Mouse (Mus musculus): ENCODE data around the gene Slc33a1.

The Slc33a1 gene

GRCm38 (mm10) chr3:63964100-63964921, at the start of gene Slc33a1:
Gene Slc33a1 (minus strand): TSS chr3:63964768.
- in situ Hi-C loops (cut with MboI, MseI), result loop anchor here (25.0 kb wide), 1 partner anchor 1998 kb away; the partner anchor contains the start of gene Ccnl1

- in situ Hi-C loops (cut with MboI, MseI), result loop anchor here (25.0 kb wide), 1 partner anchor 1373 kb away; no protein-coding TSS in a partner anchor
These were observed 24.3 kb upstream of the Slc33a1 start for GRCm38 (mm10) chr3:63988722-63989440.

GRCm38 (mm10) chr3:63986656-63987055, 22.1 kb upstream of the Slc33a1 start:
- in situ Hi-C loops (cut with MboI, MseI), result loop anchor here (25.0 kb wide), 1 partner anchor 1376 kb away; no protein-coding TSS in a partner anchor

- in situ Hi-C loops (cut with MboI, MseI), result loop anchor here (10.0 to 25.0 kb wide), 2 partner anchors 1384 to 1473 kb away; partner anchors contain the start of gene Dhx36
These were observed 13.3 kb upstream of the Slc33a1 start for GRCm38 (mm10) chr3:63977895-63978294.

- in situ Hi-C loops (cut with MboI, MseI), result loop anchor here (10.0 to 25.0 kb wide), 2 partner anchors 1386 to 1471 kb away; partner anchors contain the start of gene Dhx36
These were observed 11.7 kb upstream of the Slc33a1 start, which contains the start of gene Gmps for GRCm38 (mm10) chr3:63975955-63976908. Gene Gmps (plus strand): TSS chr3:63976106.

- in situ Hi-C loops (cut with MboI, MseI), result loop anchor here (25.0 kb wide), 1 partner anchor 1996 kb away; the partner anchor contains the start of gene Ccnl1
These were observed 1.4 kb upstream of the Slc33a1 start for GRCm38 (mm10) chr3:63965929-63966328.

- in situ Hi-C loops (cut with MboI, MseI), result loop anchor here (25.0 kb wide), 1 partner anchor 1997 kb away; the partner anchor contains the start of gene Ccnl1
These were observed 318 bp upstream of the Slc33a1 start for GRCm38 (mm10) chr3:63964922-63965249.

- in situ Hi-C loops (cut with MboI, MseI), result loop anchor here (25.0 kb wide), 1 partner anchor 1999 kb away; the partner anchor contains the start of gene Ccnl1
These were observed 1.0 kb downstream of the Slc33a1 start for GRCm38 (mm10) chr3:63963421-63964099.

- in situ Hi-C loops (cut with MboI, MseI), result loop anchor here (25.0 kb wide), 1 partner anchor 2012 kb away; the partner anchor contains the start of gene Ccnl1
These were observed 14.7 kb downstream of the Slc33a1 start for GRCm38 (mm10) chr3:63949837-63950236.

GRCm38 (mm10) chr3:63941204-63941850, 23.2 kb downstream of the Slc33a1 start:
- in situ Hi-C loops (cut with MboI, MseI), result no loop called here

GRCm38 (mm10) chr3:63938928-63939327, 25.6 kb downstream of the Slc33a1 start:
- in situ Hi-C loops (cut with MboI, MseI), result loop anchor here (10.0 kb wide), 1 partner anchor 384 kb away; no protein-coding TSS in a partner anchor

- in situ Hi-C loops (cut with MboI, MseI), result no loop called here
These were observed 35.4 kb downstream of the Slc33a1 start, which contains the start of gene E130311K13Rik for GRCm38 (mm10) chr3:63928878-63929859. Gene E130311K13Rik (minus strand): TSS chr3:63929472.

- in situ Hi-C loops (cut with MboI, MseI), result no loop called here
These were observed 44.9 kb downstream of the Slc33a1 start for GRCm38 (mm10) chr3:63919634-63920033.

- in situ Hi-C loops (cut with MboI, MseI), result no loop called here
These were observed 54.3 kb downstream of the Slc33a1 start for GRCm38 (mm10) chr3:63910301-63910700.

- in situ Hi-C loops (cut with MboI, MseI), result no loop called here
These were observed 59.3 kb downstream of the Slc33a1 start for GRCm38 (mm10) chr3:63905241-63905640.

GRCm38 (mm10) chr3:63904157-63904556, 60.4 kb downstream of the Slc33a1 start:
- in situ Hi-C loops (cut with MboI, MseI), result no loop called here

GRCm38 (mm10) chr3:63900021-63900571, 64.5 kb downstream of the Slc33a1 start:
- in situ Hi-C loops (cut with MboI, MseI), result no loop called here

GRCm38 (mm10) chr3:63899309-63899695, 65.3 kb downstream of the Slc33a1 start, which contains the start of gene Plch1:
Gene Plch1 (minus strand): TSS chr3:63899472.
- in situ Hi-C loops (cut with MboI, MseI), result no loop called here

All from T-helper 1 cell (primary cell).